Mouse (Mus musculus) CH12.LX (cell line): ENCODE measurements around the gene Mmel1. TPM values are rescaled to one million over a fixed set of nuclear protein-coding genes. Genes with fewer than 3 reads are reported as not detected.

ENCODE experiments used
- DNase-seq: peaks from one replicate; pipeline ENCODE4 v3.0.0-alpha.2; 2013; ENCODE audit errors: extremely low read depth
- H3K27ac ChIP-seq: 2 replicates; pipeline ENCODE4 v1.5.1; 2012; ENCODE audit warnings: low read depth, mild to moderate bottlenecking, control low read depth, moderate library complexity; ENCODE audit not compliant: insufficient read depth
- H3K27me3 ChIP-seq: replicated peaks from 2 replicates; pipeline ENCODE3; 2012; ENCODE audit warnings: inconsistent platforms
- H3K36me3 ChIP-seq, 2 experiments: replicated peaks in 1 of 2; 2 replicates each; pipeline versions ENCODE3 to v1.6.1; 2012; ENCODE audit warnings: inconsistent platforms in 1 of 2, low read length in 1 of 2, mild to moderate bottlenecking in 1 of 2, mixed read lengths in 1 of 2, moderate library complexity in 1 of 2; ENCODE audit not compliant: control insufficient read depth in 1 of 2, insufficient read depth in 1 of 2
- H3K4me1 ChIP-seq, 2 experiments: 2 replicates each; pipeline ENCODE4 v1.6.1; 2012; ENCODE audit warnings: inconsistent platforms in 1 of 2, moderate library complexity in 1 of 2; ENCODE audit not compliant: insufficient read depth in 2 of 2, control insufficient read depth in 1 of 2
- H3K4me2 ChIP-seq: 2 replicates; pipeline ENCODE4 v1.6.1; 2012; ENCODE audit warnings: low read depth, mild to moderate bottlenecking, control low read depth; ENCODE audit not compliant: poor library complexity, insufficient read depth, severe bottlenecking
- H3K4me3 ChIP-seq, 3 experiments: fragments of 150-350 bp in 1 of 3; sonication (generic) in 1 of 3; replicated peaks in 1 of 3; 2 replicates each; pipeline versions ENCODE3 to v1.5.1; 2011 to 2012; ENCODE audit warnings: low read depth in 2 of 3, low read length in 2 of 3, mild to moderate bottlenecking in 2 of 3, moderate library complexity in 2 of 3, control low read depth in 1 of 3, improper control_type of control experiment in 1 of 3, inconsistent platforms in 1 of 3, mixed read lengths in 1 of 3; ENCODE audit not compliant: poor library complexity in 1 of 3
- H3K79me2 ChIP-seq: replicated peaks from 2 replicates; pipeline ENCODE4 v1.6.1; 2012; ENCODE audit warnings: mild to moderate bottlenecking, moderate library complexity; ENCODE audit not compliant: control insufficient read depth, poor library complexity, insufficient read depth, severe bottlenecking; ENCODE audit errors: extremely low read depth
- H3K9ac ChIP-seq: 2 replicates; pipeline ENCODE4 v1.6.1; 2012; ENCODE audit warnings: low read depth, mild to moderate bottlenecking, control low read depth, moderate library complexity; ENCODE audit not compliant: insufficient read depth
- H3K9me3 ChIP-seq: replicated peaks from 2 replicates; pipeline ENCODE3; 2012; ENCODE audit warnings: low read length, inconsistent platforms, mixed read lengths
- CHD1 ChIP-seq: IDR thresholded peaks from 2 replicates; pipeline ENCODE4 v1.6.1; 2012; ENCODE audit warnings: low read depth, low read length, improper control_type of control experiment, inconsistent platforms
- CHD2 ChIP-seq: IDR thresholded peaks from 2 replicates; pipeline ENCODE4 v1.6.1; 2011; ENCODE audit warnings: low read length, improper control_type of control experiment
- CTCF ChIP-seq, 2 experiments: IDR thresholded peaks in 1 of 2; conservative IDR thresholded peaks in 1 of 2; 2 replicates each; pipeline ENCODE4 v1.5.1; 2011 to 2012; ENCODE audit warnings: low read depth in 2 of 2, low read length in 2 of 2, improper control_type of control experiment in 1 of 2, inconsistent platforms in 1 of 2, mild to moderate bottlenecking in 1 of 2, moderate library complexity in 1 of 2
- GABPA ChIP-seq: IDR thresholded peaks from 2 replicates; pipeline ENCODE4 v1.6.1; 2012; ENCODE audit warnings: low read depth, low read length, improper control_type of control experiment, inconsistent platforms; ENCODE audit not compliant: insufficient replicate concordance
- JUND ChIP-seq: conservative IDR thresholded peaks from 2 replicates; pipeline ENCODE4 v1.6.1; 2011; ENCODE audit warnings: low read depth, low read length, improper control_type of control experiment
- MAX ChIP-seq: IDR thresholded peaks from 2 replicates; pipeline ENCODE4 v1.6.1; 2011; ENCODE audit warnings: low read length, improper control_type of control experiment
- MEF2A ChIP-seq: IDR thresholded peaks from 2 replicates; pipeline ENCODE4 v1.6.1; 2014; ENCODE audit warnings: low read depth, mild to moderate bottlenecking, inconsistent platforms, low read length, improper control_type of control experiment, borderline replicate concordance
- NELFE ChIP-seq: IDR thresholded peaks from 2 replicates; pipeline ENCODE4 v1.6.1; 2011; ENCODE audit warnings: low read depth, low read length, improper control_type of control experiment
- NRF1 ChIP-seq: IDR thresholded peaks from 2 replicates; pipeline ENCODE4 v1.6.1; 2014; ENCODE audit warnings: low read depth, mild to moderate bottlenecking, inconsistent platforms, low read length, improper control_type of control experiment, moderate library complexity
- PAX5 ChIP-seq: IDR thresholded peaks from 2 replicates; pipeline ENCODE4 v1.6.1; 2012; ENCODE audit warnings: low read length, inconsistent platforms, mixed read lengths
- USF1 ChIP-seq: IDR thresholded peaks from 2 replicates; pipeline ENCODE4 v1.6.1; 2014; ENCODE audit warnings: low read depth, mild to moderate bottlenecking, inconsistent platforms, low read length, improper control_type of control experiment
- ZNF384 ChIP-seq: IDR thresholded peaks from 2 replicates; pipeline ENCODE4 v1.6.1; 2012; ENCODE audit warnings: low read depth, low read length, improper control_type of control experiment, inconsistent platforms
- dilution Hi-C: fragments of 300-500 bp; cut with MboI; formaldehyde crosslinking; loops from 2 replicates; pipeline ENCODE4 v1.14.3; 2020; ENCODE audit warnings: low sequenced_read_pairs; ENCODE audit not compliant: extremely low pct_unique_long_range_greater_than_20kb, extremely low pct_ligation_motif_present
- in situ Hi-C: fragments of 300-500 bp; cut with MboI; formaldehyde crosslinking; loops from 3 replicates; pipeline ENCODE4 v1.14.3; 2019; ENCODE audit warnings: low sequenced_read_pairs, low pct_ligation_motif_present, low pct_unique_long_range_greater_than_20kb, mixed read lengths
- polyA plus RNA-seq: library from polyadenylated mRNA; unstranded; fragments of >175 nt; gene quantifications from 2 replicates; pipeline ENCODE4 v1.2.1, GENCODE M21; 2012; ENCODE audit warnings: low read depth; ENCODE audit not compliant: insufficient read length
- total RNA-seq, 2 experiments: library from RNA; depleted of rRNA; stranded (reverse); fragments of 300-350 nt in 1 of 2; fragments of >200 nt in 1 of 2; gene quantifications; 2 replicates each; pipeline ENCODE4 v1.2.3; 2012 to 2014

Mmel1 gene
- total and polyA plus RNA-seq, 3 experiments, result 0.70 to 3.9 (median 2.0) TPM

DNA sequence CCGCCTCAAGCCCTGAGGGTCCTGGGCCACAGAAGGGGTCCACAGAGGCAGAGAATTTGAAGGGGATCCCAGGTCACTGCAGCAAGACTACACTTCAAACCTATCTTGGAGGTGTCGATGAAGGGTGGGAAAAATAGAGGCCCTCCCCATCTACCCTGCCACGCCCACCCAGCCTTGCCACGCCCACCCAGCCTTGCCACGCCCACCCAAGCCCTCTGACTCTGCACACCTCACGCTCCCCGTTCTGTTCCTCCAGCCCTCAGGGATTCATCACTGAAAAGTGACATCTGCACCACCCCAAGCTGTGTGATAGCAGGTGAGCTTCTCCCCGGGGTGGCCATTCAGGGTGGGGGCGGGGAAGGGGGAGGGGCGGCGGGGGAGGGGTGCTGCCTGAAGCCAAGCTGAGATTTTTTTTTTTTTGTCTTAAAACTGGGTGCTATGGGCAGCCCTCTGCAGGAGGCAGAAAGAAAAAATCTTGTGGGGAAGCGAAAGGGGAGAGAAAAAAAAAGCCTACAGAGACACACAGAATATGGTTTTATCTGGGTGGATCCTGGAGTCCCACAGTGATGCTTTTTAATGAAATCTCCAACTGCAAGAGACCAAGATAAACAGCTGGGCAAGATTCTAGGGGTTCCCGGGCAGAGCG is 12.8 kb downstream of the Mmel1 start:
- Histone ChIP-seq H3K36me3 (no peaks in the 10 kb centered on the region), H3K4me1 (peaks cover 7 to 33% of the 10 kb centered on the region in 2 experiments), H3K27me3 (peaks cover 8% of the 10 kb centered on the region), H3K79me2 (no peaks in the 10 kb centered on the region), H3K9me3 (no peaks in the 10 kb centered on the region), H3K4me2 (peak overlapping the region; percentile 23; the same call in 1 of the 2 replicates), H3K4me3 (no peak overlapping the region), H3K27ac (no peak overlapping the region), H3K9ac (no peak overlapping the region)
- dilution Hi-C loops, result loop anchor here (25.0 kb wide), 1 partner anchor 155 kb away; no protein-coding TSS in a partner anchor
- in situ Hi-C loops, result loop anchor here (5.0 to 10.0 kb wide), 2 partner anchors 60 to 363 kb away; partner anchors contain the start of gene Faap20
- DNase-seq, result peak; percentile 27
- TF ChIP-seq ZNF384, result peak; percentile 76
- peak; percentile 63; the same call in 1 of the 2 replicates for TF ChIP-seq CHD2
- TF ChIP-seq NRF1, result no peak
- no peak for TF ChIP-seq MEF2A

DNA sequence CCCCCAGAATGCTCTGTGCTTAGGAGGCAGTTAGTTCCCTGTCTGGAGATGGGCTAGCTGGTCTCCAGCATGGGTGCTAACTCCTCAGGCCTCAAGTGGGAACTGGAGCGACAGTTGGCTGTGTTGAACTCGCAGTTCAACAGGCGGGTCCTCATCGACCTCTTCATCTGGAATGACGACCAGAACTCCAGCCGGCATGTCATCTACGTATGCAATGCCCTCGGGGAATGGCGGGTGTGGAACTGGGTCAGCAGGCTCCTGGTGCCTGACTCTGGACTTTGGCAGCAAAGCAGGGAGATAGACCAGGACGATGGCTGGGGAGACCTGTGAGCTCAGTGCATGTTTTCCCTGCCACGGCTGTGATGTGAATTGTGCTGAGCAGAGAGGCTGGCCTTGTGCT is 16.0 kb downstream of the Mmel1 start:
- Histone ChIP-seq H3K4me1 (peaks cover 7 to 24% of the 10 kb centered on the region in 2 experiments; a peak in 3 of 4 replicates), H3K27ac (no peak overlapping the region), H3K9me3 (no peaks in the 10 kb centered on the region), H3K4me2 (no peak overlapping the region), H3K27me3 (peaks cover 11% of the 10 kb centered on the region), H3K79me2 (no peaks in the 10 kb centered on the region), H3K36me3 (no peaks in the 10 kb centered on the region), H3K4me3 (no peak overlapping the region), H3K9ac (no peak overlapping the region)
- TF ChIP-seq MAX (no peak), ZNF384 (no peak), NELFE (no peak), USF1 (no peak), CHD1 (no peak), GABPA (no peak), PAX5 (no peak), CTCF (conservative IDR thresholded peaks at IDR 0.05 in 1 of 2, IDR thresholded peaks at IDR 0.05 in 1 of 2; ENCODE audit: low read depth in 2 of 2, low read length in 2 of 2) (no peak)
- dilution Hi-C loops, result loop anchor here (25.0 kb wide), 1 partner anchor 152 kb away; no protein-coding TSS in a partner anchor
- in situ Hi-C loops, result loop anchor here (10.0 kb wide), 1 partner anchor 359 kb away; the partner anchor contains the start of gene Faap20
- DNase-seq, result no peak

DNA sequence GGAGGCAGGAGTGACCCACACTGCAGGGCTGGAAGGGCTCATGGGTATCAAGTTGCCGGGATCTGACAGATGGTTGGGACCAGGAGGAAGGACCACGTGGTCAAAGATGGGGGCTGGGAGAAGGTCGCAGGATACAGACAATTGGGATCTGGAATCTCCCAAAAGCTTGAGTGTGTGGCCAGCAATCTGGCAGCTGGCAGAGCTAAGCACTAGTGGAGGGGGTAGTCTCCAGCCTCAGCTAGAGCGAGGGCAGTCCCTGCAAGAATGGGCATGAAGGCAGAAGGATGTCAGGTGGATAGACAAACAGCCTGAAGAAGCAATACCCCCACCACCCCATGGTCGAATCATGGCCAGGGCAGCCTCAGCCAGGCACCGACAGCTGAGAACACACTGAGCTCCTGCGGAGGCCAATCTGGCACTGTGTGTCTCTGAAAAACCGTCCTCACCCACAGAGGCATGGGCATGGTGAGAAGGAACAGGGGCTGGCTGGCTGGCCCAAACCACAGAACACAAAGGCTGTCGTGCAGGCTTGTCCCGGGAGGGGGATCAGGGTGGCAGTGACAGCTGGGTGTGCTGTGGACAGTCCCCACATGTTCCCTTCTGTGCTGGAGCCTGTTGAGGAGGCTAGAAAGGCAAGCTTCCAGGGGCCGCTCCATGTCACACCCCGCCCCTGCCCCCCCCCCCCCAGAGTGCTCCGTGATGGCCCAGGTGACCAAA is 17.6 kb downstream of the Mmel1 start:
- no peaks in the 10 kb centered on the region for H3K9me3 ChIP-seq
- in situ Hi-C loops, result loop anchor here (10.0 kb wide), 1 partner anchor 358 kb away; the partner anchor contains the start of gene Faap20
- H3K4me2 ChIP-seq, result no peak overlapping the region
- no peak overlapping the region for H3K9ac ChIP-seq
- no peak overlapping the region for H3K4me3 ChIP-seq
- DNase-seq, result no peak
- H3K27me3 ChIP-seq, result peaks cover 15% of the 10 kb centered on the region
- peaks cover under 1 to 15% of the 10 kb centered on the region in 2 experiments for H3K4me1 ChIP-seq
- dilution Hi-C loops, result loop anchor here (25.0 kb wide), 1 partner anchor 150 kb away; no protein-coding TSS in a partner anchor
- H3K79me2 ChIP-seq, result no peaks in the 10 kb centered on the region
- no peaks in the 10 kb centered on the region for H3K36me3 ChIP-seq
- no peak overlapping the region for H3K27ac ChIP-seq
- TF ChIP-seq ZNF384 (no peak), CHD1 (no peak), JUND (no peak)
